Mouse (Mus musculus): ENCODE data around the gene Cyp1a2.

Cyp1a2 gene

DNA sequence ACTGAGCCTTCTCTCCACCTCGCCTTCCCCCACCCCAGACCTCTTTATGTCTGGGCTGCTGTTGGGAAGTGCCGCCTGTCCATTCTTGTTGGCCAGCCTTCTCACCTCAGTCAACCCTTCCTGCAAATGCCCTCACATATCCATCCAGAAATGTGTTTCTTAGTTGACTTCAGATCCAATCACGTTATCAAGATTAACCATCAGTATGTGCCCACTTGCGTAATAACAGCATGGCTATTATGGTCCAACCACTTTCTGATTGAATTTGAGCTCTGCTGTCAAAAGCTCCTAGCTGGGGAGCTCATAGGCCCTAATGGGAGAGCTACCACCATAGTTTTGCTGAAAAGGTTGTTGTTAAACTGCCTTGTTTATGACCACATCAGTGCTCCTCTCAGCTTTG is 12.5 kb downstream of the Cyp1a2 start:
- DNase-seq: no peak

DNA sequence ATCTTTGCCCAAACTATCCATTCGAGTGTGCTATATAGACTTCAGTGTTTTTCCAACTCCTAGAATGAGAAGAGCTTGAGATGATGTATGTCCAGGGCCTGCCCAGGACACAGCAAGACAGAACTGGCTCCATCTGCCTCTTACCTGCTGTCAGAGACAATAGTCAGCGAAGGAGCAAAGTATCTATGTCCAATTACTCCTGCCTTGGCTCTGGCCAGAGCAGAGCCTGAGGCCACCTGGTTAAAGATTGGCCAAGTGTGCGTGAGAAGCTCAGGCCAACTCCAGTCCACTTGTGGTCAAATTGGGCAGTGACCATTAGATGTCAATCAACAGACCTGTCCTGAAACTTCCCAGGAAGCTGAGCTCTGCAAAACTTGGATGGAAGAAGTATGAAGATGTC is 13.9 kb downstream of the Cyp1a2 start:
- DNase-seq: no peak

DNA sequence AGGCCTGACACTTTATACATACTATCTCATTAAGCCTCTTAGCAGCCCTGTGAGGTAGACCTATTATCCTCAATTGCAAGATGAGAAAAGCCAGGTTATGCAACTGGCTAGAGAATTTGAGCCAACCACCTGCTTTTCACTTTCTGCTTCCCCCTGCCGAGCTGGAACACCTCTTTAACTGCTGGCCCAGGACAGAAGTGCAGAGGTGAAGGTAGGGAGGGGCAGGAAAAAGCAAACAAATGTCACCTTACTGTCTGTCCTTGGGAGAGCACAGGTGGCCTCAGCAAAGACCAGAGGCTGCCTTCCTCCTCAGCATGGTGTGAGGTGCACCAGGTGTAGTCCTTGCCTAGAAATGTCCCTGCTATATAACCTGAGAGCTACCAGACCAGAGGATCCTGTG is 15.2 kb downstream of the Cyp1a2 start:
- DNase-seq: no peak

DNA sequence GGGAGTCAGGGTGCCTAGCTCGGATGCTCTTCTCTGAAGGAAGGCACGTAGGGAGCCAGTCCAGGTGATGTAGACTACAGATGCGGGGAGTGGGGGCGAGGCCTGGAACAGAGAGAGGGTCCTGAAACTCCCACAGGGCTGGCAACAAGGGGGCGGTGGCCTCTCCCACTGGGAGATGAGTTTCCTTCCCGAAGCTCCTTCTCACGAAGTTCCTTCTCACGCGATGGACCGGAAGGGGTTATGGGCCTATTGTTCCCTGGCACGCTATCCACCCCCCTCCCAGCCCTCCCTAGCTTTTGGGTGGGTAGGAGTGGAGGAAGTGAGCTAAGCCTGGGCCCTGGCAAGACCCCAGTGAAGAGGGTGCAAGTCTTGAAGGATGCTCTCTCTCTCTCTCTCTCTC is 15.7 kb downstream of the Cyp1a2 start:
- no peak for DNase-seq

DNA sequence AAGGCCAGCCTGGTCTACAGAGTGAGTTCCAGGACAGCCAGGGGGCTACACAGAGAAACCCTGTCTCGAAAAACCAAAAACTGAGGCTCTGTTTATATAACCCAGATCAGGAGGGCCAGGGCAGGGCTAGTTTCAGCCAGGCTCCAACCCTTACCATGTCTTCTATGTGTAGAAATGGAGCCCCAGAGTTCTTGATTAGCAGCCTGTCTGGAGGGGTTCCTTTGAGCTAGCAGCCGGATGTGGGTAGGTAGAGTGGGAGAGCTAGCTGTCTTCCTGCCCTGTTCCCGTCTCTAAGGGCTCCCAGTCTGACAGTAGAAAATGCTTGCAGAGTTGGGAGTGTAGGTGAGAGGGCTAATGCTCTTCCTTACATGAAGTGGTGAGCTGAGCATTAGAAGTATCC is 16.4 kb downstream of the Cyp1a2 start:
- no peak for DNase-seq

DNA sequence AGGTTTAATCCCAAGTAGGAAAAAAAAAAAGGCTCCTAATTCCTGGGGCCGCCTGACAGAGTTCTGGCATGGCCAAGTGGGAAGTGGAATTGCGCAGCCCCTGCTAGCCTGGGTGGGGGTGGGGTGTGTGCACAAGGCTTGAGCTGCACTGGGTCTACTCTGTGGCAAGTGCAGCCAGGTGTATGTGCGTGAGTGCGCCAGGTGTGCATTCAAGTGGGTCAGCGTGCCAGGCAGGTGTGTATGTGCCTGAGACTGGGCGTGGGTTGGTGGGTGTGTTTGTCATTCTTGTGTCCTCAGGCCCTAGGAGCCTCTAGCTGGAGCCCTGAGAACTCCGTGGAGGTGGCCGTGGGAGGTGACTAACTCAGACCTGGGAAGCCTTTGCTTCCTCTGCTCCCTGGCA is 17.0 kb downstream of the Cyp1a2 start:
- no peak for DNase-seq

DNA sequence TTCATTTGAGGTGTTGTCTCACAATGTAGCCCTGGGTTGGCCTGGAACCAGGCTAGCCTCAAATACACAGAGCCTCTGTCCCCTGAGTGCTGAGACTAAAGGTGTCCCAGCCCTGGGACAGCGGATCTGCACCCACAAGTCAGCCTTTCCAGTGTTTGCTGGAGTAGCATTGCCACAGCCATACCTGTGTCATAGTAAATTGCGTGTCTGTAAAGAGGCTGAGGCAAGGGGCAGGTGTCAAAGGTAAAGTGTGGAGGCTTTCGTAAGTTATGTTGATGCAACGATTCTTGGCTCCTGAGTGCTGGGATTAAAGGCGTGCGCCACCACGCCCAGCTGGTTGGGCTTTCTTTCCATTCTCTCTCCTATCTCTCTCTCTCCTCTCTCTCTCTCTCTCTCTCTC is 18.9 kb downstream of the Cyp1a2 start:
- DNase-seq: no peak

DNA sequence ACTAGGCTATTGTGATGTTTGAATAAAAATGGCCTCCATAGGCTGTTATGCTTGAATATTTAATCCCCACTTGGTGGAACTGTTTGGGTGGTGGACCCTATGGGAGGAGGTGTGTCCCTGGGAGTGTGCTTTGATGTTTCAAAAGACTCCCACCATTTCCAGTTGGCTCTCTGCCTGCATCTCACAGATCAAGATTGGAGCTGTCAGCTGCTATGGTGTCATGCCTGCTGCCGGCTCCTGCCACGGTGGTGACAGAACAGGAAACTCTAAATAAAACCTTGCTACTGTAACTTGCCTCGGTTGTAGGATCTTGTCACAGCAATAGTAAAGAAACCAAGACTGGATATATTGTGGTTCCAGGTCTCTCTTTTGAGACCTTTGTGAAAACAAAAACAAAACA is 22.0 kb downstream of the Cyp1a2 start:
- DNase-seq: no peak

DNA sequence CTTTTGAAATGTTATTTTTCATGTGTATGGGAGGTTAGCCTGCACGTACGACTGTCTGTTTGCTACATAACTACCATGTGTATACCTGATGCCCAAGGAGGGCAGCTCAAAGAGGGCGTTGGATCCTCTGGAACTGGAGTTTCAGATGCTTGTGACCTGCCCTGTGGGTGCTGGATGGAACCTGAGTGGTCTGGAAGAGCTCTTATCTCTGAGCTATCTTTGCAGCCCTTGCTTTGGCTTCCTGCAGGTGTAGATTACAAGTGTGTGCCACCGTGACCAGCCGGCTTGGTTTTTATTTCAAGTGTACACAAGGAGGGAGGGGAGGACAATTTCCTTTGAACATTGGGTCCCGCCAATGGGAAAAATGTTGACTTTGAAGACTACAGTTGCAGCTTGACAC is 23.0 kb downstream of the Cyp1a2 start:
- no peak for DNase-seq

DNA sequence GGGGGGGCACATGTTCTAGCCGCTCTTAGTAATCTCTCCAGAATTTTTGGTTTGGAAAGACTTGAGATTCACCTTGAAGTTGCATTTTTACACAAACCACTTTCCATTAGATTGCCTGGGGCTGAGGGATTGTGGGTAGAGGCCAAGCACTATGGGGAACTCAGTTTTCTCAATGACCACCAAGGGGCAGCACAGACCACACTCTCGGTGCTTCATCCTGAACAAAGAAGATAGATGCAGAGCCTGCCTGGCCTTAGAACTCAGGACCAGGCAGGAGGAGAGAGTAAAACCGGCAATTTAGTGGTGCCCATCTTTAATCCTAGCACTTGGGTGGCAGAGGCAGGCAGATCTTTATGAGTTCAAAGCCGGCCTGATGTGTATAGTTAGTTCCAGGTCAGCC is 23.7 kb downstream of the Cyp1a2 start:
- peak; percentile 81 for DNase-seq

DNA sequence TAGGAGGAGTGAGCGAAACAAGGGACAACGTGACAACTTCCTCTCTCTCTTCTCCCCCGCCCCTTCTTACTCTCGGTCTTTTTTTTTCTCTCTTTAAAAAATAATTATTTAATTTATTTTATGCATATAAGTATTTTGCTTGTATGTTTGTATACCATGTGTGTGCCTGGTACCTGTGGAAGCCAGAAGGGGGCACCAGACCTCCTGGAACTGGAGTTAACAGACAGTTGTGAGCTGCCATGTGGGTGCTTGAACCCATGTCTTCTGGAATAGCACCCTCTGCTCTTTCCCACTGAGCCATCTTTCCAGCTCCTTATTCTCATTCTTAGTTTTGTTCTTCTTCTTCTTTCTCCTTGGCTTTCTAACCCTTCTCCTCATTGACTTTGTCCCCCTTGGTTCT is 24.5 kb downstream of the Cyp1a2 start:
- no peak for DNase-seq

DNA sequence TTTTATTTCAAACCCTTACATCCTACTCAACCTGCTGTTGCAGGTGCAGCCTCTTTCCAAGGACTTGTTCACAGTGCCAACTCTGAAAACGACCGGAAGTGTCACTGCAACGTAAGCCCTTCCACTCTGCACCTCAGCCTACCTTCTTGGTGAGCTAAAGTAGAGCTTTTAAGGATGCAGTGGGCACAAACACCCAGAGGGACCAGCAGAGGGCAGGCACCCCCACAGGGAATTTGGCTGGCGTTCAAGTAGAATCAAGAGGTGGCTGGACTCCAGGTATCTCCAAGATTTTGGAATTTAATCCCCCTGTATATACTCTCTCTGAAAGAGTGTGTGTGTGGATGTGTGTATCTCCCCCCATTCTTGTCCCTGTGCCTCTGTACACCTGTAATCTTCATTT is 25.7 kb downstream of the Cyp1a2 start:
- no peak for DNase-seq

DNA sequence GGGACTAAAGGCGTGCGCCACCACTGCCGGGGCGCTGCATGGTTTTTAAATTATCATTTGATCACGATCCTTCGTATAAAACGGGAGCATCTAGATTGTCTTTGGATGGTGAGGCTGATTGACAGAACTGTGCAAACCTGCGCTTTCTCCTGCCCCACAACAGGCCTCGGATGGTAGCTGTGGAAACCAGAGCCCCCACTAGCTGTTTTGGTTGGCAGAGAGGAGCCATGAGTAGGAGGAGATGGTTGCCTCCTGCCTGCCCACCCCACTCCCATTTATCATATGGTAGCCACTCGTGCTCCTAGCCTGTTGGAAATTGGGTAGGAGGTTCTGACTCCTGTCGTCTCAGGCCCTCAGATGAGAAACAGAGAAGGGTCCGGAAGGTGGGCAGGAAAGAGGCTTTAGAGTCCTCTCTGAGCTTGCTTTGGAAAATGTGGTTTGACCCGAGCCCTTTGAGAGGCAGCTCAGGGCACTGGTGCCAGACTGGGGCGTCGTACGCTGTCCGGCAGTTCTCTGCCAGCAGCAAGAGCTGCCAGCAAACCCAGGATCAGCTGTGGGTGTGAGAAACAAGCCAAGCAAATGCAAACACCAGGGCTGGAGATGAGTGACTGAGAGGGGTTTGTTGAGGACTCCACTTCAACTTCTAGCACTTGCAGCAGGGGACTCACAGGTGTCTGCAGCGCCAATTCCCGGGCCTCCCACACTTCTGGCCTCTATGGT is 26.7 kb downstream of the Cyp1a2 start:
- DNase-seq: no peak

DNA sequence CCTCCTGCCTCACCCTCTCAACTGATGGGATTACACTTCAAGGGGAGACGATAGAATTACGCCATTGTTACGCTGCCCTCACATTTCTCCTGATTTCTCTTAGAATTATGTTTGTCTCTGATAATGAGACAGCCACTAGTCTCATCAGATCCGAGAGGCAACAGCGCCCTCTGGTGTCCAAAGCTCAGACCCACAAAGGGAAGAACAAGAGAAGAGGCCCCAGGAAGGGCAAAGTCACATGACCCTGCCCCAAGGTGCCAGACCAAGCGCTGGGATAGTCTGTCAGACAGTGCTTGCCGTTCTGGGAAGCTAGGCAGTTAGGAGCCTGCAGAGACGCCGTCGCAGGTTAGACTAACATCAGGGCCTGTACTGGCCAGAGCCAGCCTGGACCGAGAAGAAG is 27.8 kb downstream of the Cyp1a2 start:
- DNase-seq: peak; percentile 97

DNA sequence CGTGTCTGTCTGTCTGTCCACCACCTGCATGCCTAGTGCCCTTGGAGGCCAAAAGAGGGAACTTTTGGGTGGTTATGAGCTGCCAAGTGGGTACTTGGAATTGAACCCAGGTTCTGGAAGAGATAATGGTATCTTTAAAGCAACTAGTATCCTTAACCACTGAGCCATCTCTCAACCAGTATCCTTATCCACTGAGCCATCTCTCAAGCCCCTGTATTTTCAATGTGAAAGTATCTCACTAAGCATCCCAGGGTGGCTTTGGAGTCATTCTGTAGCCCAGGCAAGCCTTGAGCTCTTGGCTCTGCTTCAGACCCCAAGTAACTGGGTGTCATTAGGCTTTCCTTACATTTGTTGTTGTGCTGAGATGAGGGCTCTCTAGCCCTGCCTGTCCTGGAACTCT is 28.5 kb downstream of the Cyp1a2 start:
- DNase-seq: no peak

DNA sequence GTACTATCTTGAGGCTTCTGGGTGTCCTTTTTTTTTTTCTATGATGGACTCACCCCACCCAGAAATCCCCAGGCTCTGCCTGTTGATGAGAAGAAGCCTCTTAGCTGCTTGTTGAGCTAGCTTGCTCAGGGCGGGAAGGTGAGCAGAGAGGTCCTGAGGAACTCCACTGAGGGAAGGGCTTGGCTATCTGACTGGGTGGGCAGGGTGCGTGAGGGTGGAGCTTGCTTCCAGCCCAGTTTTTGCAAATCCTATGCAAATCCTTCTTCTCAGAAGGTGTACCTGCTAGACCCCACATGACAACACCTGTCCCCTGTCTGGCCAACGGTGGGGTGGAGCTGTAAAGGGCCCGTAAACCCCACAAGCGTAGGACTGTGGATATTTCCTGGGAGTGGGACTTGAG is 30.2 kb downstream of the Cyp1a2 start, which contains the start of gene Csk:
Gene Csk, minus strand, starts transcription at position 349 of the 400 bp plus-strand sequence.
- DNase-seq: no peak

DNA sequence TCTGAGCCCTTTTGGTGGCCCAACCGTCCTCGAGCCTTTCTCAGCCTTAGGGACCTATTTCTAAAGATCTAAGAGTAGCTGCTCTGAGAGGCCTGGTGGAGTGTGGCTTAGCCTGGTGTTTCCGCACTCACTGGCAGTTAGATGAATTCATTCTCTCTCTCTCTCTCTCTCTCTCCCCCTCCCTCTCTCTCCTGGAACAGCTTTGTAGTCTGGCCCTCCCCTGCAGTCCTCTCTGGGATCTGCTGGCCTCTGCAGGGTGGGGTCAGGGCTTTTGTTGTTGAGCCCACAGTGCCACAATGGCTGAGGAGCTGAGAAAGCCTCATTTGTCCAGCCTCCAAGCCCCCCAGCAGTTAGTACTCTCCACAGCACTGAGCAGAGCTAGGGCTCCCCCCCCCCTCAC is 30.6 kb downstream of the Cyp1a2 start:
- no peak for DNase-seq

DNA sequence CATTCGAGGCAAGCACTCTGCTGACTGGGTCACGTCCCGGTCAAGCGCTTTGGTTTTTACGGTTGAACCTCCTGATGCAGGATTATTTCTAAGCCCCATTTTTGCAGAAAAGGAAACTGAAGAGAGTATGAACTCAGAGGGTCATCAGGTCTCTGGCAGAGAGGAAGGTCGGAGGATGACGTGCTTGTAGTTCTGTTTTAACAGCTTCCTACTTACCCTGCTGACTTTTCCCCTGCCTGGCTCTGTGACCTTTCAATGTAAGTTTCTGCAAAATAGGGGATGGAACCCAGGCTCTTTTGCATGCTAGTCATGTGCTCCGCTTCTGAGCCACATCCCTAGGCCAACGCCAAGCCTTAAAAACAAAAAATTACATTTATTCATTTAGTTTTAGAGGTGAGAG is 31.2 kb downstream of the Cyp1a2 start:
- DNase-seq: no peak

DNA sequence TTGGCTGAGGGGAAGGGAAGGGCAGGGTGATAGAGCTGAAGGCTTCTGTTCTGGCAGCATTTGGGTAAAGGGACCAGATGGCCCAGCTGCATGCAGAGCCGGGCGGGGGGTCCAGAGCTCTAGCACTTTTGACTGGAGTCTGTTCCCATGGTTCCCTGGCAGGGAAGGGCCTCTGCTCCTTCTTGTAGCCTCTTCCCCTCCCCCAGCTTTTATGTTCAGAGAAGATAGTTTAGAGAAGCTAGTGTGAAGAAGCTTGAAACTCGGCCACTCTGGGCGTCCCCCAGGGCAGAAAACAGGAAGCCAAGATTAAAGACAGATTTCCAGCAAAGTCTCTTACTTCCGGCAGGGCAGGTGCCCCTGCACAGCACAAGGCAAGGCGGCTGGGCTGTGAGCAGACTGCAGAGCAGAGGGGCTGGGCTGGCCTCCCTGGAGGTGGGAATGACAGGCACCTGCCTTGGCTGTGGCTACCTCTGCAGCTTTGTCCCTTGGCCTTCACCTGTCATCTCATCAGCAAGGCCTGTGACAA is 32.7 kb downstream of the Cyp1a2 start:
- DNase-seq: no peak

DNA sequence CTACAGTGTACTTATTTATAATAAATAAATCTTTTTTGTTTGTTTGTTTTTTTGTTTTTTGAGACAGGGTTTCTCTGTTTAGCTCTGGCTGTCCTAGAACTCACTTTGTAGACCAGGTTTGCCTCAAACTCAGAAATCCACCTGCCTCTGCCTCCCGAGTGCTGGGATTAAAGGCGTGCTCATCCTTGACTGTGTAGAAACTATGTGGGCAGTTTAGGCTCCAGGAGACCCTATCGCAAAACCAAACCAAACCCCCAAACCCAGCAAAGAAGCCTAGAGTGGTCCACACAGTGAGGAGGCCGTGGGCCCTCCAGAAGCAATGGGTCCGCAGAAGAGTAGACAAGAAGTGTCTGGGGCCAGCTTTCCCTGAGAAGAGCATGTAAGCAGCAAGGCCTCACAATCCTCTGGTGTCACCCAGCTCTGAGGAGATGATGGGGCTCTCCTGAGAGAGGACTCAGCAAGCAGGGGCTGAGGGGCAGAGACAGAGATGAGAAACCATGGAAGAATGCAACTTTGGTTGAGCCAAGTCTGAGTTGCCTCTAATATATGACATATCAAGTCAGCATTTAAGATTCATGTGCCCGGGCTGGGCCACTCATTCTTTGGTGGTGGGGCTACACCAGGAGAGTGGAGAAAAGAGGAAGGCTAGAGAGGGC is 33.2 kb downstream of the Cyp1a2 start:
- no peak for DNase-seq

DNA sequence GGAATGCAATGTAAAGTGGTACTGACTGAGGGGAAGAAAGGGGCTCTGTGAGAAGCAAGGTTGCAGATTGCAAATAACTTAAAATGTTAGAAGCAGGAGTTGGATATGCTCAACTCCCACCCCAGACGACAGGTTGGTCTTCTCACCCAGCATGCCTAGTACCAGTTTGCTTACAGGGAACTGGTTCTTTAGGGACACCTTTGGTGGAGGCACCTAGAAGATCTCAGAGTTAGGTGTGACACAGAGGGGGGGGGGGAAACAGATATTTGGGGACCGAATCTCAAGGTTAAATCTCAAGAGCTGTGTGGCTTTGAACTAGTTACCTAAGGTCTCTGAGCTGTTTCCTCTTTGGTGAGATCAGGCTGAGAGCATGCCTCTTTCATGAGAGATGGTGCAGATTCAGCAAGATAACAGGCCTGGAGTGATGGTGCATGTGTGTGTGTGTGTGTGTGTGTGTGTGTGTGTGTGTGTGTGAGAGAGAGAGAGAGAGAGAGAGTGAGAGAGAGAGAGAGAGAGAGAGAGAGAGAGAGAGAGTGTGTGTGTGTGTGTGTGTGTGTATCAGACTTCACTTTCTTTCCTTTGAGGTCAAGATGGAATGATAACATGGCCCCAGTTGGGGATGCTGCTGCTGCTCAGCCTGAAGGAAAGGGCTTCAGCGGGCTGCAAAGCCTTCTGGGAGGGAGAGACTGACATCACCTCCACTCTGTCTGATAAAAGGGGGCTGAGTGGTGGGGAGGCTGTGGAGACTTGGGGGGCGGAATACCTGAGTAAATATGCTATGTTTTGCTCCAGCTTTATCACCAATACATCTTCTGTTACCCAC is 36.0 kb downstream of the Cyp1a2 start:
- DNase-seq: no peak

DNA sequence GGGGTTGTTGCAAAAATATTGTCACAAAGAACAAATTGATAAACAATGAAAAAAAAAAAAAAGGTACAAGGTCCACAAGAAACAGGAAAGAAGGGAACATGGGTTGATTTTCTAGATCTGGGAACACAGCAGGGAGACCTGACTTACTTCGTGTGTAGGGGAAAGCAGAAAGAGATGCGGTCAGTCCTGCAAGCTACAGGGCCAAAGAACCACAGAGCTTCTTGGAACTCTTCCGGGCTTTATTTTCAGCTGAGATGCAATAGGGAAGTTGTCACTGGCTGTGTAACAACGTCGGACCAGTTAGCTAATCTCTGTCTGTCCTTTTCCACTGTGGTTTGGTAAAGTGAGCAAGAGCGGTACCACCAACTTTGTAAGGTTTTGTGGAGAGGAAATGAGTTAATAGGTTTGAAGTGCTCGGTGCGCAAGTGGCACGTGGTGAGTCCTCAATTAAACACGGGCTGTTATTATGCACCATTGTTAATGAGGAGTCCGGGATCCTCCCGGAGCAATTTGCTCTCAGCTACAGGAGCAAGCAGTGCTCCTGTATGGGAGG is 36.9 kb downstream of the Cyp1a2 start:
- no peak for DNase-seq

Data from cerebellum, adult 9-10 months (tissue).